Mouse (Mus musculus) ZHBTc4 (cell line): ENCODE results near the gene Slc16a6.
A peak's percentile ranks its signal among the peaks of the same experiment; 100 is the strongest.

ENCODE experiments used
- DNase-seq: peaks from one replicate; pipeline ENCODE4 v3.0.0-alpha.2; 2011; ENCODE audit warnings: low read depth, low spot score

The Slc16a6 gene

GRCm38 (mm10) chr11:109487111-109487510 is 13.7 kb upstream of the Slc16a6 start:
- DNase-seq: no peak

DNA sequence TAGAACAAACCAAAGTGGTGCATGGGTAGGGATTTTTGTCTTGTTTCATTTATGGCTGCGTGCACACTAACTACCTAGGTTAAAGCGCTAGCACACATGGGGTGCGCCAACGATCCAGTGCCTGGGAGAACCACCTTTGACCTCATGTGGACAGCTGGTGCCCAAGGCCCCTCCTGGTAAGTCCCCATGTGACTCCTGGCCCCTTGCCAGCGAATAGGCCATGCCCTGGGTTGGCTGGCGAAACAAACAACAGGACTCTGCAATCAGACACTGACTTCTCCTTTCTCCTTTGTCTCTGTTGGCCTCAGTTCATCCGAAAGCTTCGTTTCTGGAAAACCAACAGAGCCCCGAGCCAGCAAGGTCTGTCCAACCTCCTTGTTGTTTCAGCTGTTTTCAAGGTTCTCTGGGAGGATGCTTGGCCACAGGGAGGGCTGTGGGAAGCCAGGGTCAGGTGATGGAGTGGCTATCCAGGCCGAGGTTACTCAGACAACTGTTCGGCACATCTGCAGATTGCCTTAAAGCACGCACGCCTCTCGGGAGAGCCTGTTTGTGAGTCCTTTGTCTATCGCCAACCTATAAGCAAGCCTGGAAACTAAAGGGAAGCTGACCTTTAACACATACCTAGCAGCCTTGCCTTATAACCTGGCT is 12.1 kb upstream of the Slc16a6 start:
- no peak for DNase-seq

DNA sequence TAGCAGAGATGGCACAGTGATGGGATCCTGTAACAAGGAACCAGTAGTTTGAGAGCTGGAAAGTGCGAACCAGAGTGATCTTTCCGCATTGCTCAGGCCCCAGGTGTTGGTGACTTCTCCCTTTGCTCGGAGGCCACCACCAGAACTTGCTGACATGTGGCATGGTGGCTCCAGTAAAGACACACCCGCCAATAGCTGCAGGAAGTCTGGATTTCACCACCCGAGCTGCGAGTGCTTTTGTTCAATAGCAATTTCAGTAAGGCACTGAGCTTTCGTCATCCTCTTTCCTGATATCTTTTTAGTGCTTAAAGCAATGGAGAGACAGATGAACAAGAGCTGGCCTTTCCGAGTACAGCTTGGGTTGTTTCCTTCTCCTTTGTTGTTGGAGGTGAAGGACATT is 7.0 kb upstream of the Slc16a6 start:
- no peak for DNase-seq

- DNase-seq: peak; percentile 73
Observed at GRCm38 (mm10) chr11:109479575-109480285, 6.3 kb upstream of the Slc16a6 start.

DNA sequence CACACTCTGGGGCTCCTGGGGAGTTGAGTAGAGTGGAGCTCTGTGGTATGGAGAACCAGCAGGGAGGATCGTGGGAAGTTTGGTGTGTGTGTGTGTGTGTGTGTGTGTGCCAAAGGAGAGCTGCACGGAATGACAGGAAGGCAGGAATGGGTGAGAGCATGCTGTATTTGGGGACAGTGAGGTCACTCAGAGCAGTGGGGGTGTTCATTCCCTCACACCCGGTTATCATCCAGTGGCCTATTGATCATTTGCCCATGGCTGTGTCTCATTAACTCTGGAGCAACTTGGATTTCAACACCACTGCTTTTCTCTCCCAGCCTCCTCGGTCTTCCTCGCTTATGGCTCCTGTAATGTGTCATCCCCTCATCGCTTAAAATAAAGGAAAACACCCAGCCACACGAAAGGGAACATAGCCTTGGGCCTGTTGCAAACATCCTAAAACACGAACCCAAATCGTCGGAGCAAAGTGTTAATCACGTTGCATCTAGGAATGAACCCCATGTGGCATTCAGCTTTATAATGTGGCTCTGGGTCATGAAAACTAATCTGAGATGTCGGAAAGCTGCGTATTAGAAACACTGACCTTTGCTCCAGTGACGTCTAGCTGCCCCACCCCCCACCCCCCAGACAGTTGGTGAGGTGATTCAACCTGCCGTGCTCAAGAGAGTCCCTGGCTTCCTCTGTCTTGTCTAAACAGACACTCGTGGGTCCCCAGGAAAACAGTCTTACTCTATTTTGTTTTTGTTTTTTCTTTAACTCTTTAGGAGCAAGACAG is 4.4 kb upstream of the Slc16a6 start:
- no peak for DNase-seq

DNA sequence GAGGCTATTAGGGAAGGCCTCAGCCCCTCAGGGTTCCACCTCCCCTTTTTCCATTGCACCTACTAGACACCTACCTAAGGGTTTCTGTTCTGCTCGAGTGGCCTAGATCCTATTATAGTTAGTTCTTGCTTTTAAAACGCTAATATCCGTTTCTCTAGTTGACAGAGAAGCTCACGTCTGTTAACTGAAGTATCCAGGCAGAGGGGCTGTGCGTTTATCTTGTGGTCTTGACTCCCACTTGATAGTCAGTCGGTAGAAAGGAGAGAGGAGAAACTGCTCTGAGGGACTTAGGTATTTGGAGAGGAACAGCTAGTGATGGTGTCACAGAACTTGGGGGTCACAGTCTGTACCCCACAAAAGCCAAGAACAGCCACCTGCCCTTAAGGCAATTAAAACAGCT is 3.3 kb upstream of the Slc16a6 start:
- no peak for DNase-seq

DNA sequence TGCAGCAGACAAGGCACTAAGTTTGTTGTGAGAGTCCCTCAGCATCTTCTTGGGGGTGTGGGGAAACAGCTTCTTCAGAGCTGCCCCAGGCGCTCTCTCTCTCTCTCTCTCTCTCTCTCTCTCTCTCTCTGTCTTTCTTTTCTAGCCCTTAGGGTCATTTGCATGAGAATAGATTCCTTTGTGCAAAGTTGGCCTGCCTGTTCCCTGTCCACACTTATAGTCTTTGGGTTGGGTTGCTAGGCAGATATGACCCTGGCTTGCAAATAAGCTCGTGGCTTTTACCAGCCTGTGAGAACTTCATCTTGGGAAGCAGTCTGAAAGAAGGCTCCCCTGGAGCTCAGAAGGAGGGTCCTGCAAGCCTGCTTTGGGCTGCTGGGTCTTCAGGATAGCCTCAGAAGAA is 2.8 kb upstream of the Slc16a6 start:
- DNase-seq: peak; percentile 70

GRCm38 (mm10) chr11:109475717-109476116 is 2.3 kb upstream of the Slc16a6 start:
- no peak for DNase-seq

DNA sequence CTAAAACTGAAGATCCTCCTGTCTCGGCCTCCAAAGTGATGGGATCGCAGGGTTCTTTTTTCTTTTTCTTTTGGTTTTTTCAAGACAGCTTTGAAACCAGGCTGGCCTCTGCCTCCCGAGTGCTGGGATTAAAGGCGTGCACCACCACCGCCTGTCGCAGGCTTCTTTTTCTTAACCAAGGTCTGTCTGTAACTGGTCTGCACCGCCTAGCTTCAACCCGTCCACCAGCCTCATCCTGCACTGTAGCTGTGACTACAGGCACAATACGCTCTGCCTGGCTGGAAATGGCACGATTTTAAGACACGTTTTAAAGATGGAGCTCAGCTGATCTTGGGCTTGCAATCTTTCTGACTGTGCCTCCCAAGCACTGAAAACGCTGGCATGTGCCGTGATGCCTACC is 1.4 kb upstream of the Slc16a6 start:
- peak; percentile 80 for DNase-seq

DNA sequence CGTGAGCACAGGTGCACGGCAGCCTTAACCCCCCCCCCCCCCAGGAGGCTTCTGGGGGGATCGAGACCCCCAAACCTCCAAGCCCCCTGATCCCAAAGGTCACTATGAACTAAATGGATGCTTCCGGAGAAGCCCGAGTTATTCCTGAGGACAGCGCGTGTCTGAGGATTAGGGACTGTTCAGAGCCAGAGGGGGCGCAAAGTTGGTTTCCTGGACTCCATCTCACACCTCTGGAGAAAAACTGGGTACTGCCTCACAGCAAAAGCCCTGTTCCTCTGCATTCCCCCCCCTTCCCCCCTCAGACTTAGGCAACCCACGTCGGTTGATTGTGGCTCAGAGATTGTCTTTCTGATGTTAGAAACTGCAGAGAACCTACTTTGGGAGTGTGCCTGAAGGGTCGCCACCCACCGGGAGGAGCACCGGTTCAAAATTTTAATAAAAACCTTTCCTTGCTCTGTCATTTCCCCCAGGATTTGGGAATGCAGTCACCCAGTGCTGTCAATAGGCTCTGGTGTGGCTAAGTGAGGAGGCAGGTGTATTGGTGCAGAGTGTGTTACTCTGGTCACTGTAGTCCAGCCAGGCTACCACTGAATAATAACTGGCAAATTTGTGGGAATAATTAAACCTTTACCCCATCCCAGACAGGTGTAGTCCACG is 816 bp upstream of the Slc16a6 start:
- no peak for DNase-seq

GRCm38 (mm10) chr11:109472821-109473170 is 602 bp downstream of the Slc16a6 start:
- DNase-seq: no peak

GRCm38 (mm10) chr11:109472171-109472691 is 1.2 kb downstream of the Slc16a6 start:
- peak; percentile 49 for DNase-seq

GRCm38 (mm10) chr11:109470921-109471861 is 2.2 kb downstream of the Slc16a6 start:
- DNase-seq: no peak

DNA sequence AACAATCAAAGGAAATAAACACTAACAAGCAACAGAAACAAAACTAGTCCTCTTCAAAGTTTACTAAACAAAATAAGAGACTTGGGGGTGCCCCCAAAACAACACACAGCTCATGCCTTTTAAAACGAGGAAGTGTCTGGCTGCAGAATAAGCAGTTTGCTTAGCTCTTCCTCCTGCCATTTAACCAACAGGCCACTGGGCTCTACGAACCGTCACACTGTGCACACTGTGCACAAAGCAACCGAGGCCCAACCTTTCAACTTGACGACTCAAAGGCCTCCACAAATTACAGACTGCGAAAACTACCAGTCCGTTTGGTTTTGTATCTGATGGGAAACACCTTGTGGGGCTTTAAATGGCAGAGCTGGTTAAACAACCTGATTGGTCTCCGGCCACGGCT is 3.2 kb downstream of the Slc16a6 start:
- DNase-seq: no peak

DNA sequence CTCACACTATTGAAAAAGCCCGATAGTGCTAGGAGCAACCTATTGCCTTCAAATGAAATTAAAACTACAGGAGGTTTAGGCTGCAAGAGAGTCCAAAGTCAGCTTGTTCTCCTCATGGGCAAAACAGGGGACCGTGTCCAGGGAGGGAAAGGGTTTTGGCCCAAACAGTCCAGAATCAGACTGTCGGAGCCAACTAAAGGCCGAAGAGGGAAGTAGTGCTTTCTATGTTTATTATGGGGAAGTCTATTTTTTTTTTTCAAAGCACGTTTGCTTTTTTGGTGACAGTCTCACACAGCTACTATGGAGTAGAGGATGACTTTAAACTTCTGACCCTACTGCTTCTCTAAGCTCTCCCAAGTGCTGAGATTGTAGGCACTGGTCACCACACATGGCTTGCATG is 5.3 kb downstream of the Slc16a6 start:
- no peak for DNase-seq

GRCm38 (mm10) chr11:109466987-109467386 is 6.4 kb downstream of the Slc16a6 start:
- no peak for DNase-seq

- no peak for DNase-seq
Observed at GRCm38 (mm10) chr11:109465068-109465467, 8.3 kb downstream of the Slc16a6 start.

DNA sequence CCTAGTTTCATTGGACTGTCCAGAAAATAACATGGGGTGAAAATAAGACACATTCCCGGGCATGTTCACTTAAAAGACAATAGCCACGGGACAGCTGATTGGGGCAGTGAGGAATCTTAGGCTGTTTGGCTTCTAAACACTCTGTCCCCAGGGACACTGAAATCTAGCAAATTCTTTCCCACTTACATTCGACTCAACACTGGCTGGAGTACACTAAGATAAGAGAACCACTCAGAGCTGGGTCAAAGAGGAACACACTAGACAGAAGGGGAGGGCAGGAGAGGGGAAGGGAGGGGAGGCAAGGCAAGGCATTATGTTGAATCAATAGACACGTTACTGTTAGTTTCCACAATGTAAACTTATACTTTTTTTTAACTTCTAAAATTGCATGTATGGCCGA is 12.8 kb downstream of the Slc16a6 start:
- no peak for DNase-seq

GRCm38 (mm10) chr11:109458165-109458564 is 15.2 kb downstream of the Slc16a6 start:
- no peak for DNase-seq

GRCm38 (mm10) chr11:109456261-109456660 is 17.1 kb downstream of the Slc16a6 start:
- no peak for DNase-seq

- DNase-seq: no peak
Observed at GRCm38 (mm10) chr11:109451169-109451568, 22.2 kb downstream of the Slc16a6 start.
